Mouse (Mus musculus) 3134 (cell line): ENCODE data around the gene Disp1.
A peak's percentile ranks its signal among the peaks of the same experiment; 100 is the strongest.

Source experiments
- DNase-seq: peaks from one replicate; pipeline ENCODE4 v3.0.0-alpha.2; 2011; ENCODE audit warnings: low spot score; ENCODE audit not compliant: insufficient read length; ENCODE audit errors: extremely low read depth

Disp1 gene

GRCm38 (mm10) chr1:183092296-183092695 is 129.0 kb downstream of the Disp1 start:
- no peak for DNase-seq

GRCm38 (mm10) chr1:183091203-183091602 is 130.1 kb downstream of the Disp1 start:
- DNase-seq = no peak

- no peak for DNase-seq
Measured at GRCm38 (mm10) chr1:183088661-183089060, 132.7 kb downstream of the Disp1 start.

GRCm38 (mm10) chr1:183086843-183087242 is 134.5 kb downstream of the Disp1 start:
- DNase-seq = no peak

- no peak for DNase-seq
Measured at GRCm38 (mm10) chr1:183084085-183085050, 137.0 kb downstream of the Disp1 start.

- DNase-seq = no peak
Measured at GRCm38 (mm10) chr1:183082436-183082835, 138.9 kb downstream of the Disp1 start.

GRCm38 (mm10) chr1:183081126-183081525 is 140.2 kb downstream of the Disp1 start:
- DNase-seq = no peak

GRCm38 (mm10) chr1:183075121-183075822 is 146.1 kb downstream of the Disp1 start:
- DNase-seq = no peak

- peak; percentile 39 for DNase-seq
Measured at GRCm38 (mm10) chr1:183072263-183073050, 148.9 kb downstream of the Disp1 start.

- no peak for DNase-seq
Measured at GRCm38 (mm10) chr1:183069954-183070649, 151.2 kb downstream of the Disp1 start.

GRCm38 (mm10) chr1:183067807-183068206 is 153.5 kb downstream of the Disp1 start:
- DNase-seq = no peak

- no peak for DNase-seq
Measured at GRCm38 (mm10) chr1:183066981-183067380, 154.3 kb downstream of the Disp1 start.

GRCm38 (mm10) chr1:183060611-183061010 is 160.7 kb downstream of the Disp1 start:
- DNase-seq = no peak

GRCm38 (mm10) chr1:183056289-183056655 is 165.1 kb downstream of the Disp1 start:
- peak; percentile 34 for DNase-seq

- no peak for DNase-seq
Measured at GRCm38 (mm10) chr1:183055608-183056288, 165.6 kb downstream of the Disp1 start.

- no peak for DNase-seq
Measured at GRCm38 (mm10) chr1:183052663-183053062, 168.7 kb downstream of the Disp1 start.

GRCm38 (mm10) chr1:183049295-183049694 is 172.0 kb downstream of the Disp1 start:
- DNase-seq = no peak

GRCm38 (mm10) chr1:183047913-183048523 is 173.3 kb downstream of the Disp1 start:
- DNase-seq = no peak

GRCm38 (mm10) chr1:183047191-183047912 is 174.0 kb downstream of the Disp1 start:
- DNase-seq = peak; percentile 24
